Mouse (Mus musculus) induced T-regulatory cell, adult 2 months (primary cell): Measurements from ENCODE around the gene Plekhn1.
A peak's percentile ranks its signal among the peaks of the same experiment; 100 is the strongest.

Experiments
- DNase-seq: peaks from one replicate; pipeline ENCODE4 v3.0.0-alpha.2; 2012; ENCODE audit warnings: low read depth

Plekhn1 gene

DNA sequence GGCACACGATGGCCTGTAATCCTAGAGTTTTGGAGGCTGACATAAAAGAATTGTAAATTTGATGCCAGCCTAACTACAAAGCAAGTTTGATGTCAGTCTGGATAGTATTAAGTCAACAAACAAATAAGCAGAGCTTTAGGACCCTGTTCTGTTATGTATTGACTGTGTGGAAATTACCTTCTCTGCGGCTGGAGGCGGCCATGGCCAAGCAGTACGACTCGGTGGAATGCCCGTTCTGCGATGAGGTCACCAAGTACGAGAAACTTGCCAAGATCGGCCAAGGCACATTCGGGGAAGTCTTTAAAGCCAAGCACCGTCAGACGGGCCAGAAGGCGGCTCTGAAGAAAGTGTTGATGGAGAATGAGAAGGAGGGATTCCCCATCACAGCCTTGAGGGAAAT lies 21.5 kb downstream of the Plekhn1 start:
- DNase-seq, result no peak

DNA sequence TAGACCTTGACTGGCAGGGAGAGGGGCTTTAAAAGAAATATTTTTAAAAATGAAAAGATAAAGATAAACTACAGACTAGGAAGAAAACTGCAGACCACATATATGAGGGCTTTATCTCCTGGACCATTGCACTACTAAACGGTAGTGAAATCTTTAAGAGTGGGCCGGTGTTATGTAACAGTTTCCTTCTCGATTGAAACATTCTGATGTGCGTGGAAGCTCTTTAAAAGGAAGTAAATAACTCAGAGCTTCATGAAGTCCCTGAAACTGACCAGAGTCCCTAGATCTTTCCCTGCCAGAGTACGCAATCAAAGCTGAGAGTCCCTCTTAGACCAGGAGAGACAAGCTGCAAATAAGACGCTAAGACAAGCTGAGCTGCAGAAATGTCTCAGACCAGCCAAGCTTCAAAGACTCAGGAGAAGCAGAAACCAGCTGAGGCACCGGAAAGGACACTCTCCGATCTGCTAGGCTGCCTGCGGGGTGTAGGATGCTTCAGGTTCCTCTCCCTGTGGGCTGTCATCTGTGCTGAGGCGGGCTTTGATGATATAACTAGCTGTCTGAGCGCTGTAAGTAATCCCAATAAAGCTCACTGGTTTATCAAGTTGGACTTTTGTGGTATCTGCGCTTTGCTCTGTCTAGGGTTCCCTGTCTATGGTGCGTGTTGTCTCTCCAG lies 24.6 kb downstream of the Plekhn1 start:
- DNase-seq, result no peak

DNA sequence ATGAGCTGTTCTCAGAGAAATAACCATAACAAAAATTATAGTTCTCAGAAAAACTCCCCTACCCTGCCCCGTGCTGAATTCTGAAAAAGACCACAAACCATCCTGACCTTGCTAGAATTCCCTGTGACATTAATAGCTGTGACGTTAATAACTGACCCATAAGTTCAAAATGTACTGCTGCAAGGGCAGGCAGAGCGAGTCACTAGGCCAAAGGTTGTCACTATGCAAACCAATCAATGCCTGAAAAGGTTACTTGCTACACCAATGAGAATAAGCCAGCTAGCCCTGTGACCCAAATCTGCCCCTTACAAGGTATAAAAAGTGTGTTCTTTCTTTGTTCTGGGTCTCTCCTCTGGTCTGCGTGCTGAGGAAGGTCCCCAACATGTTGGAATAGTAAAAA lies 25.8 kb downstream of the Plekhn1 start:
- no peak for DNase-seq

DNA sequence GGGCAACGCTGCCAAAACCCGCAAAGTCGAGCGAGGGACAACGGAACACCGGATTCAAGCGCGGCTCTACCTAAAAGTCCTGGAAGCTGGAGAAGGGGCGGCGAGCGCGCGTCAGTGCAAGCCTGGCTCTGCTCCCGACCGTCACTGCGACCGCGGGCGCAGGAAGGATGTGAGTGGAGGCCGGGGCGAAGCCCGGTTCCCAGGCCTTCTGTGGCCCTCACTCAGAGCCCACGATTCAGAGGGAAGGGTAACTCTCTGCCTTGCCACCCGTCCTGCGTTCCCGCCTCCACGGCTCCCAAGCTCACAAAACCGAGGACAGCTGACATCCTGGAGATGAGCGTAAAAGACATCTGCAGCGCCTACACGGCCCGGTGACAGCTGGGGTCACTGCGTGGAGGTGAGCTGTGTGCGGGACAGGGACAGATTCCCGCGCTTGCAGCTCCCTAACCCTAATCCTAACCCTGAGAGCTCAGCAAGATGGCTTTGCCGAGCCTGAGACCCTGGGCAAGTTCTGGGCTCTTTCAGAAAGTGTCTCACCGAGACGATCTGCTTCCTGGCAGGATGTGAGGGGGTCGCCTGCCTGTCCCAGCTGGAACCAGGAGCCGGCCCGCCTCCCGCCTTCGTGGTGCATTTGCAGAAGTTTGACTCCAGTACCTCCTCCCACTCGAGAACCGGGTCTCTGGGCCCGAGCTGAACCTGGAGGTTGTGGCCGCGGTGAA lies 31.1 kb downstream of the Plekhn1 start:
- DNase-seq, result peak; percentile 59

DNA sequence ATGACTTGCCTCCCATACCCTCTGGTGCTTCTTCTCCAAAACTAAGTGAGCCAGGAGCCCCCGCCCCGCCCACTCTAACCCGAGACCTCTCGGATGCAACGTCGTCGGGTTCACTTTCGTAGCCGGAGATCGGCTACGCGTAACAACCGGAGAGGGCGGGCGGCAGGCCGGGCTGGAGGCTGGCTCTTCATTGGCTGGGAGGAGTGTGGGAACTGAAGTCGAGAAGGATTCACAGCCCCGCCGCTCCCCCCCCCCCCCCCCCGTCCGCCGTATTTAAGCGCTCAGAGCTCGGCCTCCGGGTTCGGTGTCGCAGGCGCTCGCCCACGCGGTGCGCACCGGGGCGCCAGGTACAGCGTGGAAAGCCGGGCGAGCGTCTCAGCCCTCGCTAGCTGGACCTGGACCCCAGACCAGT lies 31.6 kb downstream of the Plekhn1 start, which contains the start of gene AW011738:
Gene AW011738 (plus strand): TSS at position 304 of the 412 bp plus-strand sequence.
- peak; percentile 92 for DNase-seq

DNA sequence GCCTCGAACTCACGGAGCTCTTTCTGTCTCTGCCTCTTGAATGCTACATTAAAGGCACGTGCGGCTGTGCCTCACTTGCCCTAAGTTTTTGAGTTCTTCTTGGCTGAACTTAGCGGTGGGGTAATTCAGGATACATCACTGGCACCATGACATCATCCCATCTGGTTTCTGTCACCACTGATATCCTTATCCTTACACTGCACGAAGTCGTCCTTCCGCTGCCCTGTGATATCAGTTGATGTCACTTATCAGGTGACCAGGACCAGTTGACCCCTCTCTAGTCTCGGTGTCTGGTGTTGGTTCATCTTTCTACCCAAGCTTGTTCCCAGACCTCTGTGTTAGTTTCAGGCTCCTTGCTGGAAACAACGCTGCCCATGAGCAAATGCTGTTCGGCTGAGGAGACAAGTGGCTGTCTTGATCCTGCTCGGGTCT lies 32.2 kb downstream of the Plekhn1 start:
- no peak for DNase-seq

DNA sequence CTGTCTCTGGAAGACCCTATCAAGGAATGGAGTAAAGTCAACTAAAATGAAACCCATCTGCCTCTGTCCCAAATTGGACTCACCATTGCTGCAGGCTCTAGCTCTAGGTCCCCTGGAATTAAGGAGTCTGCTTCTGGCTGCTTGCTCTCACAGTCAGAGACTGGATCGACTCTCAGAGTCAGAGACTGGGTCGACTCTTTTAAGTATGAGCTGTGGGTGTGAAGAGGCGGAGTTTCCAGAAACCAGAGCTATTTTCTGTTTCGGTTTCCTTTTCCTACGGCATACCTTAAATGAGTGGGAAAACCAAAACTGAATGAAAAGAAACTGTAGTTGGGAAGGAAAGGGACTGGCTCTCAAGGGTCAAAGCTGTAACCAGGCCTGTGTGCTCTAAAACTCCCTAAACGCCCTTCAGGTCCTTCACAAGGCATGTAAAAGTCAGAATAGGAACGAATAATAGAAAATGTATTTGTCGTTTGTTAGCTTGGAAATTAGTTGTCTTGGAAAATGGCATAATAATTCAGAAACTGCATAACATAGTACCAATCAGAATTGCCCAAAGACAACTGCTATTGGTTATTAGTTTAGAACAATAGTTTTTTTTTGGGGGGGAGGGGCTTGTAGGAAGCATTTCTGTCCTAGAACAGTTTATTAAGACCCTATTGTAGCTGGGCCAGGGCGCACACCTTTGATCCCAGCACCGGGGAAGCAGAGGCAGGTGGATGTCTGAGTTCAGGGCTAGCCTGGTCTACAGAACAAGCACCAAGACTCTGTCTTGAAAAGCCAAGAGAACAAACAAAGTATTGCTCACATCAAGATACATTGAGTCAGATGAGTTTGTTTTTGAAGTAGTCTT lies 33.8 kb downstream of the Plekhn1 start, which contains the start of gene Isg15:
Gene Isg15 (minus strand): TSS at position 196 of the 853 bp plus-strand sequence.
- peak; percentile 93 for DNase-seq

DNA sequence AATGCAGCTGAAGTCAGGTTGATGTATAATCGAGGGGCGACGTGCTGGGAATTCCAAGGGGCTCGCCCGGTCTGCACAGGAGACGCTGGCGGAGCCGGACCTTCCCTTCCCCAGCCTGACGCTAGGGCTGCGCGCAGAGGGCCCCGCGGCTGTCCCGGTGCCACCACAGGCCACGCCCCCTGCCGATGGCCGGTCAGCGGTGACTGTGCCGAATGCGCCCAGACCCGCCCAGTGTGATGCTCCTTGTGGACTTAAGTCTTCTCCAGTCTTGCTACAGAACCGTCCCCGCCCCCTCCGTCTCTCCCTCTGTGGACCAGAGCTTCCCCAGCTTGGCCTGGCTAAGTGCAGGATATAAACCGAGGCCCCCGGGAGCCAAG lies 36.8 kb downstream of the Plekhn1 start:
- peak; percentile 78 for DNase-seq

DNA sequence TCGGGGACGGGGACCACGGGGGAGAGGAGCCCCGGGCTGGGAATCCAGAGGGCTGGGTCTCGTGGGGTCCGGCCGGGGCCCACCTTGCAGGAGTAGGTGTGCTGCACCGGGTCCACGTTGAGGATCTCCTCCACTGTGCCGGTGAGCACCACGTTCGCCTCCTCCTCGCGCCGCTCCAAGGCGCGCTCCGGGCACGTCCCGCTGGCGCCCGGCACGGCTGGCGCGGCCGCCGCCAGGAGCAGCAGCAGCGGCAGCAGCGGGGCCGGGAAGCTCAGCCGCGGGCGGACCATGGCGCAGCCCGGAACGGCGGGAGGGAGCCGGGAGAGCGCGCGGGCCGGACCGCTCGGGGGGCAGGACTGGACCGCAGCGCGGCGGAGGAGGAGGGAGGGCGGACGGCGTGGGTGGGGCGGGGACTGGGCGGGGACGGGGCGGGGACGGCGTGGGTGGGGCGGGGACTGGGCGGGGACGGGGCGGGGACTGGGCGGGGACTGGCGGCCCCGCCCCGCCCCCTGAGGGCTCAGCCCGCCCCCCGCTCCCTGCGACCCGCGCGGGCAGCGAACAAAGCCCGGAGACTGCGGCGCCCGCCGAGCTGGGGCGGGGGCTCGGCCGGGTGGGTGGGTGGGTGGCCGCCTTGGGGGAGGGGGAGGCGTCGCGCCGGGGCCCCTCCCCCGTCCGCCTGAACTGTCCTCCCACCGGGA lies 37.4 kb downstream of the Plekhn1 start, which contains the start of gene Agrn:
Gene Agrn (minus strand): TSS at position 358 of the 698 bp plus-strand sequence.
- DNase-seq, result peak; percentile 73

DNA sequence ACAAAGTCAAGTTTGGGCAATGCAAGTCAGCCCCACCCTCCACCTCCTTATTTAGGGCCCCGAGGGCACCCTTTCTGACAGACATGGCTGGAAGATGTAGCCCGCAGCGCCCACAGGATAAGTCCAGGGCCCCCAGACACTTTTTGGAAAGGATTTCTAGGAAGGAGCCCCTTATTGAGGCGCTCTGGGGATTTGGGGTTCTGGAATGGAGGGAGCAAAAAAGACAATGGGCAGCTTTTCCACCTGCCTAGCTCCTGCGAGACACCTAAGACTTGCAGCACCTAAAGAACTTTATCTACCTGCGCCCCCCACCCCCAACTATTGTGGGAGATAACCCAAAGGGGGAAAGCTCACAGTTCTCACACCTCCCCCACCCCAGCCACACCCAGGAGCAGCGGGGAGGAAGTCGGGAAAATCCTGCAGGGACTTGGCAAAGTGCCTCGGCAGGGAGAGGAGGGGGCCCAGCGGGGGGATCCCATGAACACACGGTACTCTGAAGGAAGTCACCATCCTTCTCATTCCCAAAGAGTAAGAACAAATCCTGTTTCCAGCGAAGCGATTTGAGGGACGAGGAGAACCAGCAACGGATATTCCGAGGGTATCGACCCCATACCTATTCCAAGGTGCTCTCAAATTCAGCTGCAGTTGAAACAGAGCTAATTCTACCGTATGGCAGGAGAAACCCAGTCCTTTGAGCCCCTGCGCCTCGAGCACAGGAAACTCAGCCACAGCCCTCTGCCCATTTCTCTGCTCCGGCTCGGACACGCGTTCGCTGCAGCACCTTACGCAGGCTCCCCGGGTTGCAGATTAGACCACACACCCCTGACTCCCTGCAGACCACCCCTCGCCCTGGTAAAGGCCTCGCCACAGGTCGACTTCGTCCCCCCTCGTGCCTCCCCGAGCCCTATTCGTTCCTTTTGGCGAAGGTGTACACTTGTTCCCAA lies 38.5 kb downstream of the Plekhn1 start:
- DNase-seq, result peak; percentile 54

DNA sequence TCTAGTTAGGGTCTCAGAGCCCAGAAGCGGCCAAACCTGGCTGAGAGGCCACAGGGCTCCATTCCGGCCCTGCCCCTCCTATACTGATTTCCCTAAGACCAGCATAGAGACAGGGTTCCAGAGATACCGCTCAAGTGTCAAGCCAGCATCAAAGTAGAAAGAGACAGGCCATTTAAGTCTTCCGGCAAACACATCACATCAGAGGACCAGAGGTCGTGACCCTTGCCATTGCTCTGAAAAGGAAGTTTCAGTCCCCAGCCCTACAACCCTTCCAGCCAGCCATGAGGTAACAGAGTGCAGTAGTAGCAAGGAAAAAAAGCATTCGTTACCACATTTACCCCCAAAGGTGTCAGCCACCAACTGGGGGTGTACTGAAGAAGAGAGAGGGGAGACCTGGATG lies 40.3 kb downstream of the Plekhn1 start:
- DNase-seq, result no peak

DNA sequence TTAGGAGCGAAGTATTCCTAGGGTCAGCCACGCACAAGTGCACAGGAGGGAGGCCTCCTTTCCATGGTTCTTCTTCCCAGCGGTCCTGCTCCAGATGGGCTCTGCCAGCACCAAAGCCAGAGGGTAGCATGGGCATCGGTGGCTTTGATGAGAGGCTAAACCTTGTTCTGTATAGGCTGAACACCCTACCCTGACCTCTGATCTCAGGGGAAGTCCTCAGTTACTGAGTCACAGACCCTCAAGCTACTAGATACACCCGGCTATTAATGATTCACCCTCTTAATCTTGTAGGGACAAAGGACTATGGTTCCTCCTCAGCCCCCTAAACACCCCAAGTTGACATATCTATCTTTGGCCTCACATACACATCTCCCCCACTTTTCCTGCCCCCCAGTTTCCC lies 40.8 kb downstream of the Plekhn1 start:
- DNase-seq, result no peak

DNA sequence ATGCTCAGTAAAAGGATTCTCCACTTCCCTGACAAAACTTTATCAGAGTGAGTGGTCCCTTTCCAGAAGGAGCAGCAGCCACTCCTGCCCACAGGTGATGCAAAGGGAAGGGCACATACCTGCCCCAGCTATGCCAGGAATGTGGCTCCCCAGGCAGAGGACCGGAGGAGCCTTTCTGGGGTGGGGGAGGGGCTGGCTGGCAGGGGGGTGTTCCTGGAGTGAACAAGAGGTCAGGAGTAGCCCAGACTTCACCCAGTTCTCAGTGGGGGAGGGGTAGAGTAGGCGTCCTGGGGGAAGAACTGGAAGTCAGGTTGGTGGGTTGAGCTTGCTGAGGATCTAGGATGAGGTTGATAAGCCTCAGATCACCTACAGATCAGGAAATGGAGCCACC lies 41.5 kb downstream of the Plekhn1 start:
- DNase-seq, result no peak

DNA sequence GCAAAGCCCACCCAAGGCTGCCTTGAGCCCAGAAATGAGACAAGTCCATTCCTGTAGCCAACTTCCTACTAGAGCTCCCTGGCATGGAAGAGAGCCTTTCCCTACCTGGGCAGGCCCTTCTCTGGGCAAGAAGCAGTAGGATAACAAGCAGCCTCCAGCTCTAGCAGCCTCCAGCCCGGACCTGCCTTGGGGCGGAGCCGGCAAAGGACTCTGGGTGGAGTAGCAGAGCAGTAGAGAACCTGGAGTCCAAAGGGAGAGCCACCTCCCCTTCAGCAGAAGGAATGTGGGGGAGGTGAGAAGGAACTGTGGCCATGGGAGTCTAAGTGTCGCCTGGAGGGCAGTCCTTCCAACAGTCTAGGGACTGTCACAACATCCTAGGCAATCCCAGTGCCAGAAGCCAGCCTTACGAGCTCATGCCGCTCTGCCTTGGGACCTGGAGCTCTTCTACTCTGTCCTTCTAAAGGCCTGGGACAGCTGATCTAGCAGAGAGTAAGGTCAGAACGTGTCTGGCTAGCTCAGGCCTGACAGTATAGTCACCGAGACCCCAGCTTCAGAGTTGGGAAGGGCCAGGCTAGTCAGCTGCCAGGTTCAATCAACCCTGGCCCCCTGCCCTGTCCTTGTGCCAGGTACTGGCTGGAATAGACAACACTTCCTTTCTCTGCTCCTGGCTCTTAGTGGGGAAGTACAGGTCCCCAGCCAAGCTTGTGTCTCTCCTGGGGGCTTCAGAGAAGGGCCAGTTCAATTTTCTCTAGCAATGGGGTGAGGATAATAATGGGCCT lies 42.0 kb downstream of the Plekhn1 start:
- DNase-seq, result no peak

DNA sequence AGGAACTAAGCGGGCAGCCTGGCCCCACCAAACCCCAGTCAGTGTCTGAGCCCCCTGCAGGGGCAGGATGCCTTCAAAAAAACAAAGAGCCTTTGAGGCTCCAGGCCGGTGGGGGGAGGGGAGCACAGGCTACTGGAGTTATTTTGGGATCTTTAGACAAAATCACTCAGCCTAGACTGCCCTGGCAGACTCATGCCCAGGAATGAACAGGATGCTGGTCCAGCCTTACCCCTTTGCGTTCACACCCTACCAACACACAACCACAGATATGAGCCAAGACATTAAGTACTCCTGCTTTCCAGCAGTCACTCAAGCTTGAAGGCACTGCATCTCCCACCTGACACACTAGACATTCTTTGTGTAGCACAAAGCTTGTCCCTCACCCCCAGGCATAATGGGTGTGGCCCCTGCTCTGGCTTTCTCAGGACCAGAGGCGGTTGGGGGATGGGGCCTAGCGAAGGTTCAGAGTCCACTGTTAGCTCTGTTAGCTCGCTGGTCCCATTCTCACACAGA lies 45.8 kb downstream of the Plekhn1 start:
- DNase-seq, result no peak

DNA sequence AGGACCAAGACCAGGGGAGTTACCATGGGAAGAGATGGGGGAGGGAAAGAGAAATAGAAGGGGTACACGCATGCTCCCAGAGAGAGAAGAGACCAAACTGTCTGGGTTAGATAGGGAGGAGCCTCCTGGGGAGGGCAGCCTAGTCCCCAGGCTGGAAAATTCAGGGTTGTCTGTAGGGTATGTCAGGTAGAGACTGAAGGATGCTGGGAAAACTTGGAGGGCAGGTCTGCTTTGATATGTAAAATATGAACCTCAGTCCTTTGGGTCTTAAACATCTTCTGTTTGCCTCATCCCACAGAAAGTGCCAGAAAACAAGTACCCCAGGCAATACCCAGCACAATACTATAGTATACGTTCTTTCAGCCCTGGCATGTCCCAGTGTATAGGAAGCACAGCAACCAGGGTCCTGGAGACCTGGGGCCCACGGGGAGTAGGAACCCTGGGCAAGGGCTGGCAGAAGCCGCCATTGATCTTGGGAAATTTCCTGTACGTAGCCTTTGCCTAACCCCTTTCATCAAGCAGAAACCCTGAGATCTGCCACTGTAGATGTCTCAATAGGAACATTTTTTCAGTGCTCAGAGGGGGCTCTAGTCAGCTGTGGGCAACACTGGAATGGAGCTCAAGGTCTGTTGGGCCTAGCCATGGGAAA lies 46.4 kb downstream of the Plekhn1 start:
- DNase-seq, result no peak

DNA sequence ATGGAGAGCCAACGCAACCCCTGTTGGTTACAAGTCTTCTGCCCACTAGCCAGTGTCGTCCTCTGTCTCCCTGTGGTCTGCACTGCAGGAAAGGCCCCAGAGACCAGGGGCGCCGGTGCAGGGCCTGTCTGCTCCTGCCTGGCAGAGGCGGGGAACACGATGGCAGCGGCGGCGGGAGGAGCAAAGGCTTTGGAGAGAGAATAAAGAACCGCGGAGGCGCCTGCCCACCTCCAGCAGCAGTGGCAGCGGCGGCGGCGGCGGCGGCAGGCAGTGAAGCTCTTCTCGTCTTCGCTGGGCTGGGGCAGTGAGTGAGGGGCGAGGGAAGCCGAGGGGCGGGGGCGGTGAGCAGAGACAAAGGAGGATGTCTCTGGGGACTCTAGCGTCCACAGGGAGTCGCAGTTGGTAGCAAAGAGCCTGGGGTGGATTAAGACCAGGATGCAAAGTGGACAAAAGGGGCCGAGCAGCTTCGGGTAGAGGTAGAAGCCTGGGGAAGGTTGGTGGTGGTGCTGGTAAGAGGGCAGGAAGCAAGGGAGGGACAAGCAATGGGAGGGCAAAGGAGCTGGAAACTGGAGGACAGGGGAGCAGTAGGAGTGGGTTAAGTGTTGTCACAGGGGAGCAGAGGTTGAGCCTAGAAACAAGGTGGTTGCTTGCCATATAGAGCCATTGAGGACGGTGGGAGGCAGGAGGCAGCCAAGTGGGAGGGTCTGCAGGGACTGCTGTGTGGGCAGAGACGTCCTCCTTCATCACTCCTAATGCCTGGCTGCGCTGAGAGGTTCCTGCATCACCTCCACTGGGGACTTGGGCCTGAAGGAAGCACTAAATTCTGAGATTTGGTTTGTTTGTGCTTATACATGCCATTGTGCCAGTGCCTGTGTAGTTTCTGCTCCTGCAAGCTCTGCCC lies 48.5 kb downstream of the Plekhn1 start:
- DNase-seq, result no peak

DNA sequence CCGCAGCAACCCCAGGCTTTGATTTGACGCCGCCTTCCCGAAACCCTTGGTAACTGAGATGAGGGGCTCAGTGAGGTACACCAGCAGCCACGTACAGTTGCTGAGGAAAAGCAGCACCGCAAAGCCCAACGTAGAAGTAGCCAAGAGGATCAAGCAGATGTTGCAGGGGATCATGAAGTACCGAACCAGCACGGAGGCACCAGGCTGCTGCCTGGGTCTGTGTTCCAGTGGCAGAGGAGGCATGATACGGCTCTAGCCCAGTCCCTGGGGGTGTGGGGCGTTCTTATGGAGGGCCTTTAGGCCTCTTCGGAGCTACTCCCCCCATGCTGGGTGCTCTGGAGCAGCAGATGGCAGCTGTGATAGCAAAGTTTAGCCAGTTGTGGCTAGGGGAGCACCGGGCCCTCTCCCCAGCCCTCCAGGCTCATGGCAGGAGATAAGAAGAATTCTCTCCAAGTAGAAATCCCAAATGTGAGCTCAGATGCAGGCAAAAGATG lies 49.2 kb downstream of the Plekhn1 start:
- DNase-seq, result no peak
